Mouse (Mus musculus): ENCODE data around the gene Tmem200b. TPM values are rescaled to one million over a fixed set of nuclear protein-coding genes. Genes with fewer than 3 reads are reported as not detected.

The Tmem200b gene
- polyA plus RNA-seq, 1 experiment from 2014 or later: 0.17 TPM

DNA sequence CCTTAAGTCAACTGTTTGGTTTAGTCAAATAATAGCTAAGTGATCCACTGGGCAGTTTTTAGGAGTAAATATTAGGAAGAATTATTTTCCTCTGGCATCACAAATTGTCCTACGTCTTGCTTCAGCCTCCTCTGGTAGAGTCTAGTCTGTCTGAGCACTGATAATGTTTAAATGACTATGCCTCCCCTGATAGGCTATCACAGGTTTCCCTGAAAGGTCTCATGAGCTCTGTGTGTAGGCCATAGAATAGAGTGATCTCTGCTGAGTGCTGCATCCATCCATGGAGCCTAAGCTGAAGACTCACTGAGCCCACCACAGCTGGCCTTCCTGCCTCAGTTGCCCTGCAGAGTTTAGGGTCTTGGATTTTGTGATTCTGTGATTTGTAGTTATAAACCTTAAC lies 33.0 kb upstream of the Tmem200b start:
- Histone ChIP-seq H3K9me3 (no peaks in the 10 kb centered on the region), H3K27ac (replicated peaks) (no peak overlapping the region), H3K4me1 (peaks cover 12% of the 10 kb centered on the region), H3K9ac (replicated peaks) (no peak overlapping the region), H3K36me3 (peaks cover 31% of the 10 kb centered on the region), H3K4me2 (replicated peaks) (no peak overlapping the region), H3K4me3 (no peak overlapping the region), H3K27me3 (no peaks in the 10 kb centered on the region)
- ATAC-seq (replicated peaks): no peak
- WGBS: 94% methylated on average over 1 of the region's 1 CpGs

- no peaks in the 10 kb centered on the region for H3K4me1 ChIP-seq
- WGBS: 86% methylated on average over 3 of the region's 3 CpGs
- no peak overlapping the region for H3K4me3 ChIP-seq
- no peak overlapping the region for H3K27ac ChIP-seq (replicated peaks)
- peaks cover 38% of the 10 kb centered on the region for H3K36me3 ChIP-seq
- no peak overlapping the region for H3K9ac ChIP-seq (replicated peaks)
- ATAC-seq (replicated peaks): no peak
- no peaks in the 10 kb centered on the region for H3K9me3 ChIP-seq
- H3K4me2 ChIP-seq (replicated peaks): no peak overlapping the region
- H3K27me3 ChIP-seq: no peaks in the 10 kb centered on the region
Measured at GRCm38 (mm10) chr4:131890692-131891091, 30.9 kb upstream of the Tmem200b start.

DNA sequence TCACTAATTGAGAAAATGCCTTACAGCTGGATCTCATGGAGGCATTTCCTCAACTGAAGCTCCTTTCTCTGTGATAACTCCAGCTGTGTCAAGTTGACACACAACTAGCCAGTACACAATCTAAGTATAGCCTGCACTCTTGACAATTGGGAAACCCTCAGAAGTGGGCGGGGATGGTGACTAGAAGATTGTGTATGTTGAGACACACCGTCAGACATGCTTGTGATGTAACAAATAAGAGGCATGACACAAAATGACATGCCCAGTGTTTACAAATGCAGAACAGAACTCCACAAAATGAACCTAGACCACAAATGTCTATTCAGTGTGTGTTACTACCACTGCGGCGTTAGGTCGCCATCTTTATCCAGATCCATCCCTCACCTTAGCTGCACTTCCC lies 24.5 kb upstream of the Tmem200b start:
- no peak overlapping the region for H3K4me3 ChIP-seq
- 93% methylated on average over 5 of the region's 5 CpGs for WGBS
- ATAC-seq (replicated peaks): no peak
- H3K9me3 ChIP-seq: no peaks in the 10 kb centered on the region
- no peak overlapping the region for H3K9ac ChIP-seq (replicated peaks)
- H3K36me3 ChIP-seq: peaks cover 77% of the 10 kb centered on the region
- no peaks in the 10 kb centered on the region for H3K4me1 ChIP-seq
- no peak overlapping the region for H3K27ac ChIP-seq (replicated peaks)
- no peak overlapping the region for H3K4me2 ChIP-seq (replicated peaks)
- no peaks in the 10 kb centered on the region for H3K27me3 ChIP-seq

DNA sequence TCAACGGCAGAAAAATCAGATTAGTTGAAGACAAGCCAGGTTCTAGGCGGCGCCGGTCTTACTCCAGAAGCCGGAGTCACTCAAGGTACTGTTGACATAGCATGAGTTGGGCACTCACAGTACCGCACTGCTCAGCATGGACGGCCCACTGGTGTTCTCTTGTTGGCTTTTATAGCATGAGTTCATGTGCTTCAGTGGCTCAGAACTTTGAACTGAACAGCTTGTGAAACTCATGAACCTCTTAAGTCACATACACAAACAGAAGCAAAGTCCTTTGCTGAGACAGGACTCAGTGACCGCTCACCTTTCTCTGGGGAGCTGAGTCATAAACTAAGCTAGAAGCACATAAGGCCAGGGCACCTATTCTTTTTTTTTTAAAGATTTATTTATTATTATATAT lies 23.8 kb upstream of the Tmem200b start:
- Histone ChIP-seq H3K27me3 (no peaks in the 10 kb centered on the region), H3K9me3 (no peaks in the 10 kb centered on the region), H3K9ac (replicated peaks) (no peak overlapping the region), H3K4me3 (no peak overlapping the region), H3K27ac (replicated peaks) (no peak overlapping the region), H3K4me1 (no peaks in the 10 kb centered on the region), H3K4me2 (replicated peaks) (no peak overlapping the region), H3K36me3 (peaks cover 76% of the 10 kb centered on the region)
- ATAC-seq (replicated peaks): no peak
- 97% methylated on average over 8 of the region's 8 CpGs for WGBS

DNA sequence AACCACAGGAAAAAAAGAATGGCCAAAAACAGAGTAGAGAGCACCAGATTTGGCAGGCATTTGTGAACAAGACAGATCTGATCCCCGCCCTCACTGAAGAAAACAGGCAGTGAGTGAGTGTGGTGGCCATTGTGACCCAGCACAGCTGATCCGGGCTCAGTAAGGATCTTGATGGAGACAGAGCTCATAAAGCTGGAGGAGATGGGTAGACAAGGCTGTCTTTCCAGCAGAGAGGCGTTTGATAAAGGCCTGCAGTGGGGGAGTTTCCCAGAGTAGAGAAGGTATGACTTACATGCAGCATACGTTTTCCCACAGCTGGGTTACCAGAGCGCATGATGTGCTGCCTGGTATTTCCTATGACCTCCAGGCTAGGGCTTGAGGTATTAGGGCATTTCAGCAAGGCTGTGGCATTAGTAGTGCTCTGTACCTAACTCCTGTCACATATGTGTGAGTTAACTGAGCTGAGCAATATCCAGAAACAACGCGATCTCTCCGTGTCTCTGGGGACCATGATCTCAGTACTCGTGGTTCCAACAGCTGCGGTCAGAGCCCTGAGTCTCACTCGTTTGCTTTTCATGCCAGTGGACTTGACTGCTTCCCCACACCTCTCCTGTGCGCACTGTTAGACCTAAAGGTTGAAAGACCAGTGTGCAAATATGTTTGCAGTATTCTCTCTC lies 22.9 kb upstream of the Tmem200b start:
- Histone ChIP-seq H3K27ac (replicated peaks) (no peak overlapping the region), H3K4me1 (no peaks in the 10 kb centered on the region), H3K9ac (replicated peaks) (no peak overlapping the region), H3K9me3 (no peaks in the 10 kb centered on the region), H3K27me3 (no peaks in the 10 kb centered on the region), H3K36me3 (peaks cover 70% of the 10 kb centered on the region), H3K4me2 (replicated peaks) (no peak overlapping the region), H3K4me3 (no peak overlapping the region)
- WGBS: 92% methylated on average over 12 of the region's 12 CpGs
- ATAC-seq (replicated peaks): no peak

DNA sequence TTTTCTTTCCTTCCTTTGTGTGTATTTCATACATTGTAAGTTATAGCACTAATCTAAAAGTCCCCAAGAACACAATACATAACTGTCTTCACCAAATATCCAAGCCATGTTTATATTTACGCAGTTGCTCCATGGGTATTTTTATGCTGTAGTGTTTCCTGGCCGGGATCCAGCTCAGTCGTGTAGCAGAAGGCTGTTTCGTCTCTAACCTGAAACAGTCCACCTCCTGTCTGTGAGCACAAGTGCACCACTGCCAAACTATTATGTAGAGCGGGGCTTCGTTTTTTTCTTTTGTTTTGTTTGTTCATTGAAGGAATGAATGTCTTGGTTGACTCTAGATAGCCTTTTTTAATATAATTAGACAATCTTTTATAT lies 22.4 kb upstream of the Tmem200b start:
- Histone ChIP-seq H3K27me3 (no peaks in the 10 kb centered on the region), H3K36me3 (peaks cover 70% of the 10 kb centered on the region), H3K9ac (replicated peaks) (no peak overlapping the region), H3K4me2 (replicated peaks) (no peak overlapping the region), H3K4me3 (no peak overlapping the region), H3K4me1 (no peaks in the 10 kb centered on the region), H3K27ac (replicated peaks) (no peak overlapping the region), H3K9me3 (no peaks in the 10 kb centered on the region)
- WGBS: 69% methylated on average over 6 of the region's 6 CpGs
- ATAC-seq (replicated peaks): no peak

- Histone ChIP-seq H3K9ac (replicated peaks) (no peak overlapping the region), H3K36me3 (peaks cover 78% of the 10 kb centered on the region), H3K4me3 (no peak overlapping the region), H3K27me3 (no peaks in the 10 kb centered on the region), H3K4me2 (replicated peaks) (no peak overlapping the region), H3K27ac (replicated peaks) (no peak overlapping the region), H3K9me3 (no peaks in the 10 kb centered on the region), H3K4me1 (no peaks in the 10 kb centered on the region)
- ATAC-seq (replicated peaks): no peak
- 91% methylated on average over 15 of the region's 15 CpGs for WGBS
Measured at GRCm38 (mm10) chr4:131901090-131901489, 20.5 kb upstream of the Tmem200b start.

GRCm38 (mm10) chr4:131904478-131904877 lies 17.1 kb upstream of the Tmem200b start:
- Histone ChIP-seq H3K4me3 (no peak overlapping the region), H3K9ac (replicated peaks) (no peak overlapping the region), H3K36me3 (peaks cover 54% of the 10 kb centered on the region), H3K9me3 (no peaks in the 10 kb centered on the region), H3K4me2 (replicated peaks) (no peak overlapping the region), H3K4me1 (no peaks in the 10 kb centered on the region), H3K27ac (replicated peaks) (no peak overlapping the region), H3K27me3 (no peaks in the 10 kb centered on the region)
- no peak for ATAC-seq (replicated peaks)
- WGBS: 58% methylated on average over 8 of the region's 8 CpGs

GRCm38 (mm10) chr4:131906423-131906822 lies 15.1 kb upstream of the Tmem200b start:
- Histone ChIP-seq H3K36me3 (peaks cover 35% of the 10 kb centered on the region), H3K4me1 (peaks cover 6% of the 10 kb centered on the region), H3K4me3 (no peak overlapping the region), H3K9ac (replicated peaks) (no peak overlapping the region), H3K4me2 (replicated peaks) (no peak overlapping the region), H3K27ac (replicated peaks) (no peak overlapping the region), H3K9me3 (no peaks in the 10 kb centered on the region), H3K27me3 (0 out of 2 replicates have a peak, but pooled peaks cover 4% of the 10 kb centered on the region)
- WGBS: 69% methylated on average over 6 of the region's 6 CpGs
- ATAC-seq (replicated peaks): no peak

DNA sequence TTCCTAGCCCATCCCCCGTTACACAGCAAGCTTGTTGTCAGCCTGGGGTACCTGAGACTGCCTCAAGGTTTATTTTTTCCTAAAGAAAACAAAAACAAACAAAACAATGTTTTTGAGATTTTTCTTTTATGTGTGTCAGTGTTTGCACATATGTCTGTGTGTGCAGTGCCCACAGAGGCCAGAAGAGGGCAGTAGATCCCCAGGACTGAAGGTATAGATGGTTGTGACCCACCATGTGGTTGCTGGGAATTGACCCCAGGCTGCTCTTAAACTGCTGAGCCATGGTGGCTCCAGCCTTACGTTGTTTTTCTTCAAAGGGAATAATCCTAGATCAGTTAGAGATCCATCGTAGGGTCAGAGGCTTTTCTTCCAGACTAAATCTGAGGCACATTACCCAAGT lies 13.7 kb upstream of the Tmem200b start:
- no peak for ATAC-seq (replicated peaks)
- H3K9ac ChIP-seq (replicated peaks): no peak overlapping the region
- peaks cover 6% of the 10 kb centered on the region for H3K4me1 ChIP-seq
- no peaks in the 10 kb centered on the region for H3K9me3 ChIP-seq
- peaks cover 19% of the 10 kb centered on the region for H3K27me3 ChIP-seq
- peaks cover 22% of the 10 kb centered on the region for H3K36me3 ChIP-seq
- H3K4me2 ChIP-seq (replicated peaks): no peak overlapping the region
- 93% methylated on average over 3 of the region's 3 CpGs for WGBS
- no peak overlapping the region for H3K27ac ChIP-seq (replicated peaks)
- H3K4me3 ChIP-seq: no peak overlapping the region

GRCm38 (mm10) chr4:131910237-131910994 lies 11.2 kb upstream of the Tmem200b start:
- no peak overlapping the region for H3K4me2 ChIP-seq (replicated peaks)
- no peaks in the 10 kb centered on the region for H3K9me3 ChIP-seq
- no peak overlapping the region for H3K9ac ChIP-seq (replicated peaks)
- peaks cover 7% of the 10 kb centered on the region; the same call in 1 of the 2 replicates for H3K36me3 ChIP-seq
- H3K27ac ChIP-seq (replicated peaks): no peak overlapping the region
- no peak for ATAC-seq (replicated peaks)
- H3K4me3 ChIP-seq: no peak overlapping the region
- WGBS: 22% methylated on average over 20 of the region's 21 CpGs
- peaks cover 17% of the 10 kb centered on the region for H3K4me1 ChIP-seq
- H3K27me3 ChIP-seq: peaks cover 37% of the 10 kb centered on the region

GRCm38 (mm10) chr4:131911521-131911920 lies 10.1 kb upstream of the Tmem200b start:
- H3K9ac ChIP-seq (replicated peaks): no peak overlapping the region
- WGBS: 43% methylated on average over 4 of the region's 5 CpGs
- H3K4me2 ChIP-seq (replicated peaks): no peak overlapping the region
- H3K36me3 ChIP-seq: no peaks in the 10 kb centered on the region
- no peak overlapping the region for H3K27ac ChIP-seq (replicated peaks)
- H3K9me3 ChIP-seq: no peaks in the 10 kb centered on the region
- peaks cover 48% of the 10 kb centered on the region for H3K27me3 ChIP-seq
- ATAC-seq (replicated peaks): no peak
- H3K4me3 ChIP-seq: no peak overlapping the region
- H3K4me1 ChIP-seq: peaks cover 26% of the 10 kb centered on the region
